Mouse (Mus musculus) midbrain, embryonic 14.5 days (tissue): Measurements from ENCODE around the gene Il12rb2. TPM values are rescaled to one million over a fixed set of nuclear protein-coding genes. Genes with fewer than 3 reads are reported as not detected.

Experiments
- ATAC-seq: fragments of 200-750 bp; cut with Nextera tagmentation; 2 replicates; pipeline ENCODE4 v1.8.0; 2017; ENCODE audit warnings: moderate number of reproducible peaks, moderate library complexity; ENCODE audit not compliant: low FRiP score, low TSS enrichment
- DNase-seq: peaks from one replicate; pipeline ENCODE4 v3.0.0-alpha.2; 2015
- H3K27ac ChIP-seq: fragments of 300-500 bp; sonication (generic); replicated peaks from 2 replicates; pipeline ENCODE4 v1.5.1; 2014; ENCODE audit warnings: mild to moderate bottlenecking, low read depth, low read length, moderate library complexity
- H3K27me3 ChIP-seq: fragments of 300-500 bp; sonication (generic); 2 replicates; pipeline ENCODE4 v1.6.1; 2014; ENCODE audit warnings: low read length, control low read depth, mixed read lengths; ENCODE audit not compliant: control insufficient read depth, insufficient read depth
- H3K36me3 ChIP-seq: fragments of 300-500 bp; sonication (generic); 2 replicates; pipeline ENCODE4 v1.6.1; 2014; ENCODE audit warnings: low read length, control low read depth; ENCODE audit not compliant: control insufficient read depth, insufficient read depth
- H3K4me1 ChIP-seq: fragments of 300-500 bp; sonication (generic); 2 replicates; pipeline ENCODE4 v1.6.1; 2014; ENCODE audit warnings: mild to moderate bottlenecking, antibody characterized with exemption, low read length, control low read depth; ENCODE audit not compliant: control insufficient read depth, insufficient read depth
- H3K4me2 ChIP-seq: fragments of 300-500 bp; sonication (generic); 2 replicates; pipeline ENCODE4 v1.6.1; 2014; ENCODE audit warnings: mild to moderate bottlenecking, low read length, moderate library complexity
- H3K4me3 ChIP-seq: fragments of 300-500 bp; sonication (generic); replicated peaks from 2 replicates; pipeline ENCODE4 v1.5.1; 2014; ENCODE audit warnings: low read depth, low read length
- H3K9ac ChIP-seq: fragments of 300-500 bp; sonication (generic); replicated peaks from 2 replicates; pipeline ENCODE4 v1.6.1; 2014; ENCODE audit warnings: mild to moderate bottlenecking, low read length, moderate library complexity
- H3K9me3 ChIP-seq: fragments of 300-500 bp; sonication (generic); 2 replicates; pipeline ENCODE4 v1.6.1; 2016; ENCODE audit warnings: low read length, control low read depth, mixed read lengths; ENCODE audit not compliant: control insufficient read depth
- WGBS: fragments of 180-500 bp; shearing (Covaris S2); extraction: QIAGEN DNeasy Blood & Tissue Kit; methylation state at CpG from one replicate; pipeline ENCODE4 v1.1.7; 2014; 5-methylcytosine and 5-hydroxymethylcytosine counted together
- polyA plus RNA-seq: library from polyadenylated mRNA; unstranded; fragments of >200 nt; fragmentation: Nextera tagmentation; extraction: Ambion mirVana; gene quantifications from 2 replicates; pipeline ENCODE4 v1.2.1, GENCODE M21; 2014

Il12rb2 gene
- polyA plus RNA-seq, 1 experiment from 2014 or later, result 0.14 TPM

DNA sequence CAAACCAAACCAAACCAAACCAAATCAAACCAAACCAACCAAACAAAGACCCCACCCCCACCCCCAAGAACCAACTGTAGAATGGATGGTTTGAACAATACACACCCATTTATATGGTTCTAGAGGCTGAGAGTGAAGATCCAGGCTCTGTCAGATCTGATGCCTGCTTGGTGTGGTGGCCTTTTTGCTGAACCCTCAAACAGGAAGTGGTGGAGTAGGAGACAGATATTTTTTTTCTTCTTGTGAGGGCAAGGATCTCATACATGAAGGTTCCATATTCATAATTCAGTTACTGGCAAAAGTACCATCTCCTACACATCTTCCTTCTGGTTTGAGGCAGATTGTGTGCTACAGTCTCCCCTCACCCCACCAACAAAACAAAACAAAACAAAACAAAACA, 36.5 kb downstream of the Il12rb2 start:
- no peaks in the 10 kb centered on the region for H3K36me3 ChIP-seq
- DNase-seq (no peak), ATAC-seq (no peak)
- H3K4me2 ChIP-seq, result no peak overlapping the region
- no peak overlapping the region for H3K9ac ChIP-seq
- H3K9me3 ChIP-seq, result no peaks in the 10 kb centered on the region
- H3K4me3 ChIP-seq, result no peak overlapping the region
- H3K27me3 ChIP-seq, result no peaks in the 10 kb centered on the region
- H3K4me1 ChIP-seq, result no peaks in the 10 kb centered on the region
- no peak overlapping the region for H3K27ac ChIP-seq

DNA sequence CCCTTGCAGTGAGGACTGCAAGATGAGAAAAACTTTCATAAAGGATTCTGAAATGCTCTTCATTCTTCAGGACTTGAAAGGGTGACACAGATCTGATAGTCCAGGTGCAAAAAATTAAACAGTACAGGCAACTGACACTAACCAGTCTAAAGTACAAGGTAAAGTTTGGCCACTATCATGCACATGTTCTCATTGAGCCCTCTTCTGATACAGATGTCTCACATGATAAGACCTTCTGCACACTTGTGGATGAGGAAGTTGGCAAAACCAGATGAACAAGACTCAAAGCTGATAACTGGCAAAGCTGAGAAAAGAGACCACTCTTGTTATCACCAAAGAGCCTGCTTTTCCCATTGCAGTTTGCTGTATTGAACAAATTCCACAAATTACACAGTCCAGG, 38.0 kb downstream of the Il12rb2 start:
- DNase-seq (no peak), ATAC-seq (no peak)
- H3K9ac ChIP-seq, result no peak overlapping the region
- H3K36me3 ChIP-seq, result no peaks in the 10 kb centered on the region
- H3K9me3 ChIP-seq, result no peaks in the 10 kb centered on the region
- H3K27me3 ChIP-seq, result no peaks in the 10 kb centered on the region
- no peak overlapping the region for H3K4me3 ChIP-seq
- no peak overlapping the region for H3K27ac ChIP-seq
- H3K4me2 ChIP-seq, result no peak overlapping the region
- no peaks in the 10 kb centered on the region for H3K4me1 ChIP-seq

DNA sequence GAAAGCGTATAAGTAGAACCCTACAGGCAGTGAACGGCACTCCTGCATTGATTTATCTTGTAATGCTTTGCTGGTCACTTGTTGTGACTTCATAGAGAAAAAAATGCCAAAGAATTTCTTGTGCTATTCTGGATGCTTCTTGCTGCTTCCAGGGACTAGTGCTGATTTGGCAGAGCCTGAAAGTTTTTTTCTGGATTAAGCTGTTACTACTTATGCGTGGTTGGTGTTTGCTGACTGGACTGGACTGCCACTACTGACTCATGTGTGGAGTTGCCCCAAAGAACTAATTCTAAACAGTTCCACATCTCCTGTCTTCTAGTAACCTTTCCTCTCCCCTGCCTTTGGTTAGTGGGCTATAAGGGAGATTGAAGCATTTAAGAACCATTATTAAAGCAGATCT, 52.2 kb downstream of the Il12rb2 start:
- Histone ChIP-seq H3K4me2 (no peak overlapping the region), H3K27me3 (no peaks in the 10 kb centered on the region), H3K9me3 (no peaks in the 10 kb centered on the region), H3K4me1 (no peaks in the 10 kb centered on the region), H3K36me3 (no peaks in the 10 kb centered on the region), H3K27ac (no peak overlapping the region), H3K9ac (no peak overlapping the region), H3K4me3 (no peak overlapping the region)
- ATAC-seq (no peak), DNase-seq (no peak)
- WGBS, result 87% methylated on average over 3 of the region's 3 CpGs

DNA sequence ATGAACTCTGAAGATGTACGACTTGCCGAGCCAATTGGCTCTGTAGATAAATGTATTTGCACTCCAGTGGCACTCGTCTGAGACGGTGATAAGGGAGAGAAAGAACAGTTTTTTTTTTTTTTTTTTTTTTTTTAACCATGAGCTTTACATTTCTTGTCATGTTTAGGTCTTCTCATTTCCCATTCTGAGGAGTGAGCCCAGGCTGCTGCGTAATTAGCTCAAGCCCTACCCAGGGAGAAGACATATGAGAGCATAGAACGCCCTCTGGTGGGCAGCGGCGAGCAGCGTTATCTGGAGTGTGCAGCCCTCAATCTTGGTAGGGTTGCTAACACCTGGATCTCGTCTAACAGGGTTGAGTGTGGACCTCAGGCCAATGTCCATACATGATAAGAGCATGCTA, 57.5 kb downstream of the Il12rb2 start:
- Histone ChIP-seq H3K4me3 (no peak overlapping the region), H3K27me3 (no peaks in the 10 kb centered on the region), H3K36me3 (no peaks in the 10 kb centered on the region), H3K4me2 (no peak overlapping the region), H3K9ac (no peak overlapping the region), H3K4me1 (no peaks in the 10 kb centered on the region), H3K27ac (no peak overlapping the region), H3K9me3 (no peaks in the 10 kb centered on the region)
- peak; percentile 76 for DNase-seq
- 33% methylated on average over 10 of the region's 10 CpGs for WGBS
- ATAC-seq, result no peak

DNA sequence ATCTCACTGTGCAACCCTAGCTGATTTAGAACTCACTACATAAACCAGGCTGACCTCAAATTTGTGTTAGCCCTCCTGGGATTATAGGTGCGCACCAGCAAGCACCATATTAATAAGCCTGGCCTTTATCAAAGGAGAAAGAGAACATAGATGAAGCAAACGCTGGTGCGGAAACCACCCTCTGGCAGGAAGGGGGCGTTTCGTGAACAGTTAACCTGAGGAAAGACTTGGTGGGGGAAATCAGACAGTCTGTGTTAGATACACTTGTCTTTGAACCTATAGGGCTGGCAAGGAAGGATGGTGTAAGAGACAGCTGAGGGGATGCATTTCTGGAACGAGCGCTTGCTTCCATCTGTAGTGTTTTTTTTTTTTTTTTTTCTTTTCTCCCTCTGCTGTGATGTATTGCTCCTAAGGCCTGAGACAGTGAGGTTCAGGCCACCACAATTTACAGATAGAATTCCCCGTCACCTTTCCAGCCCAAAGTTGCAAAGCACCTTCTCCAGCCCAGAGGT, 58.1 kb downstream of the Il12rb2 start:
- no peaks in the 10 kb centered on the region for H3K36me3 ChIP-seq
- no peak overlapping the region for H3K4me2 ChIP-seq
- H3K4me1 ChIP-seq, result no peaks in the 10 kb centered on the region
- whole genome bisulfite sequencing, result 84% methylated on average over 8 of the region's 8 CpGs
- no peaks in the 10 kb centered on the region for H3K9me3 ChIP-seq
- ATAC-seq (no peak), DNase-seq (no peak)
- no peaks in the 10 kb centered on the region for H3K27me3 ChIP-seq
- H3K9ac ChIP-seq, result no peak overlapping the region
- no peak overlapping the region for H3K27ac ChIP-seq
- H3K4me3 ChIP-seq, result no peak overlapping the region

DNA sequence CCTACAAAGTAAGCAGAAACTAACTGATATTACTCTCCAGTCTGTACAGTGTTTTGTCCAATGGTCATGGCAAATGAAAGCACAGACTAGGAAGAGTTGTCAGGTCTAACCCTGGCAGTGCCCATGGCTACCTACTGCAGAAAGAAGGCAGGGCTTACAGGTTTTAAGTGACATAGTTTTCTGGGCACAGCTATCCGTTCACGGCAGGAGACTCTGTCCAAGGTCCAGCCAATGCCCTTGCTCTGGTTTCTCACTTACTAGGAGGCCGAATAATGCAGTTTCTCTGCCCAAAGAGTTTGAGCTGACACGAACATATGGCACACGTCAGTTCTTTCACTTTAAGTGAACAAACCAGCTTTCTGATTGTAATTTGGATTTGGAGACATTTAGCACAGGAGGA, 58.9 kb downstream of the Il12rb2 start:
- no peak overlapping the region for H3K27ac ChIP-seq
- no peak overlapping the region for H3K9ac ChIP-seq
- 82% methylated on average over 5 of the region's 5 CpGs for WGBS
- no peak overlapping the region for H3K4me3 ChIP-seq
- no peaks in the 10 kb centered on the region for H3K36me3 ChIP-seq
- H3K4me2 ChIP-seq, result no peak overlapping the region
- H3K9me3 ChIP-seq, result no peaks in the 10 kb centered on the region
- no peaks in the 10 kb centered on the region for H3K27me3 ChIP-seq
- DNase-seq (no peak), ATAC-seq (no peak)
- H3K4me1 ChIP-seq, result no peaks in the 10 kb centered on the region

DNA sequence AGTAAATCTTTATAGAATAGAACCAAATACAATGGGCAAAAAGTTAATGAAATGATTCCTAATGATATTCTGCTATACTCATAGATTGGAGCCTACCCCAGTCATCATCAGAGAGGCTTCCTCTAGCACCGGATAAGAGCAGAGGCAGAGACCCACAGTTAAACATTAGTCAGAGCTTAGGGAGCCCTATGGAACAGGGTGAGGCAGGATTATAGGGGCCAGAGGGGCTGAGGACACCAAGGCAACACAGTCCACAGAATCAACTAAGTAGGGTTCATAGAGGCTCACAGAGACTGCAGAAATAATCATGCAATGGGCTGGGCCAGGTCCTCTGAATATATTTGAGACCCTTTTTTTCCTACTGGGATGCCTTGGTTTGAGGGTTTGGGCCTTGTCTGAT, 61.3 kb downstream of the Il12rb2 start:
- Histone ChIP-seq H3K27ac (no peak overlapping the region), H3K4me3 (no peak overlapping the region), H3K9me3 (no peaks in the 10 kb centered on the region), H3K4me2 (no peak overlapping the region), H3K4me1 (no peaks in the 10 kb centered on the region), H3K36me3 (no peaks in the 10 kb centered on the region), H3K27me3 (no peaks in the 10 kb centered on the region), H3K9ac (no peak overlapping the region)
- 82% methylated on average over 1 of the region's 1 CpGs for WGBS
- DNase-seq (no peak), ATAC-seq (no peak)

DNA sequence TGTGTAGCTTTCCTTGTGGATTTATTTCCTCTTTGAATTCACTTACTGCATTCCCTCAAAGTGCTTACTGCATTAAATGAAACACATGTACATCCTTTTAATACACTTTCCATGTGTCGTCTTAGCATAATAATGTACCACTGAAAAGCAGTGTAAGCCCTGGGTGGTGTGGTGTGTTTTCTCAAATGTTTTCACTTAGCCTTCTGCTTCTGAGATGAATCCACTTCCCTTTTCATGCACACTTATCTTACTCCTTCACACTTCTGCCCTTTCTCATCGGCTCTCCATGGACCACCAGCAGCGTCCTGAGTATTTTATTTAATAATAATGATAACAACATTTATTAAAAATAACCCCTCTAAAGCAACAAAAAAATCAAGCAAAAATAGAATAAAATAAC, 66.2 kb downstream of the Il12rb2 start:
- DNase-seq (no peak), ATAC-seq (no peak)
- Histone ChIP-seq H3K4me1 (no peaks in the 10 kb centered on the region), H3K27me3 (no peaks in the 10 kb centered on the region), H3K4me2 (no peak overlapping the region), H3K9ac (no peak overlapping the region), H3K9me3 (no peaks in the 10 kb centered on the region), H3K4me3 (no peak overlapping the region), H3K36me3 (no peaks in the 10 kb centered on the region), H3K27ac (no peak overlapping the region)
- 94% methylated on average over 3 of the region's 3 CpGs for WGBS

DNA sequence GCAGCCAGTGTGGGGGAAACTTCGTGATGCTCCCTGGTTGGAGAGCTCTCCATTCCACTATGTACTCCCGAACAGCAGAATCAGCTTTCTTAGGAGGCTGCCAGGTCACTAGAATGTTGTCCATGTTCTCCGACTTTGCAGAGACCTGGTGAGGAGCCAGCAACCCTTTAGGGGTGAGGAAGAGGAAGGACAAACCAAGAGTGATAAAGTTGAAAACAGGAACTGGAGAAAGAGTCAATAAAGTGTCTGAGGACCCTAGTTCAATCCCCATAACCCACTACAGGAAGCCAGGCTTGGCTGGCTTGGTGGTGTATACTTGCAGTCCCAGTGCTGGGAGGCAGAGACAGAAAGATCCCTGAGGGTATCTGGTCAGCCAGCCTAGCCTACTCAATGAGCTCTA, 67.0 kb downstream of the Il12rb2 start:
- Histone ChIP-seq H3K4me2 (no peak overlapping the region), H3K4me1 (no peaks in the 10 kb centered on the region), H3K27me3 (no peaks in the 10 kb centered on the region), H3K27ac (no peak overlapping the region), H3K9ac (no peak overlapping the region), H3K4me3 (no peak overlapping the region), H3K9me3 (no peaks in the 10 kb centered on the region), H3K36me3 (no peaks in the 10 kb centered on the region)
- WGBS, result 89% methylated on average over 3 of the region's 3 CpGs
- DNase-seq, result no peak
- ATAC-seq, result no peak
